Mouse (Mus musculus): ENCODE data around the gene Elmsan1. TPM values are rescaled to one million over a fixed set of nuclear protein-coding genes. Genes with fewer than 3 reads are reported as not detected.

Elmsan1 gene
- total RNA-seq, 4 experiments from 2014 or later: 21.6 to 28.5 (median 26.0) TPM

- DNase-seq (ENCODE audit: low spot score in 2 of 2): no peak
Observed at GRCm38 (mm10) chr12:84176126-84176769, 42.4 kb downstream of the Elmsan1 start.

- peak; percentile 75 to 80 for DNase-seq (ENCODE audit: low spot score in 2 of 2)
Observed at GRCm38 (mm10) chr12:84175659-84176061, 43.0 kb downstream of the Elmsan1 start.

GRCm38 (mm10) chr12:84174871-84175270 is 43.8 kb downstream of the Elmsan1 start:
- DNase-seq (ENCODE audit: low spot score in 2 of 2): no peak

- no peak for DNase-seq (ENCODE audit: low spot score in 2 of 2)
Observed at GRCm38 (mm10) chr12:84174190-84174811, 44.4 kb downstream of the Elmsan1 start.

- DNase-seq (ENCODE audit: low spot score in 2 of 2): no peak
Observed at GRCm38 (mm10) chr12:84173309-84173915, 45.3 kb downstream of the Elmsan1 start.

- DNase-seq (ENCODE audit: low spot score in 2 of 2): peak in 1 of 2 experiments; percentile 36
Observed at GRCm38 (mm10) chr12:84172862-84173261, 45.8 kb downstream of the Elmsan1 start.

GRCm38 (mm10) chr12:84172216-84172615 is 46.5 kb downstream of the Elmsan1 start:
- no peak for DNase-seq (ENCODE audit: low spot score in 2 of 2)

GRCm38 (mm10) chr12:84170610-84171009 is 48.1 kb downstream of the Elmsan1 start:
- DNase-seq (ENCODE audit: low spot score in 2 of 2): no peak

GRCm38 (mm10) chr12:84165631-84166373 is 52.9 kb downstream of the Elmsan1 start:
- no peak for DNase-seq (ENCODE audit: low spot score in 2 of 2)

GRCm38 (mm10) chr12:84163586-84164110 is 55.0 kb downstream of the Elmsan1 start:
- DNase-seq (ENCODE audit: low spot score in 2 of 2): no peak

- DNase-seq (ENCODE audit: low spot score in 2 of 2): no peak
Observed at GRCm38 (mm10) chr12:84163133-84163532, 55.5 kb downstream of the Elmsan1 start.

GRCm38 (mm10) chr12:84161616-84162433 is 56.9 kb downstream of the Elmsan1 start:
- DNase-seq (ENCODE audit: low spot score in 2 of 2): no peak

GRCm38 (mm10) chr12:84161116-84161515 is 57.6 kb downstream of the Elmsan1 start:
- DNase-seq (ENCODE audit: low spot score in 2 of 2): no peak

- DNase-seq (ENCODE audit: low spot score in 2 of 2): no peak
Observed at GRCm38 (mm10) chr12:84160491-84160890, 58.2 kb downstream of the Elmsan1 start.

GRCm38 (mm10) chr12:84158156-84158555 is 60.5 kb downstream of the Elmsan1 start:
- DNase-seq (ENCODE audit: low spot score in 2 of 2): no peak

GRCm38 (mm10) chr12:84156210-84156609 is 62.5 kb downstream of the Elmsan1 start:
- peak in 1 of 2 experiments; percentile 5 for DNase-seq (ENCODE audit: low spot score in 2 of 2)

GRCm38 (mm10) chr12:84155523-84155871 is 63.2 kb downstream of the Elmsan1 start:
- DNase-seq (ENCODE audit: low spot score in 2 of 2): no peak

- DNase-seq (ENCODE audit: low spot score in 2 of 2): no peak
Observed at GRCm38 (mm10) chr12:84154786-84155522, 63.7 kb downstream of the Elmsan1 start.

- no peak for DNase-seq (ENCODE audit: low spot score in 2 of 2)
Observed at GRCm38 (mm10) chr12:84153414-84153813, 65.3 kb downstream of the Elmsan1 start.
